Mouse (Mus musculus): ENCODE results near the gene Ccer2. TPM values are rescaled to one million over a fixed set of nuclear protein-coding genes. Genes with fewer than 3 reads are reported as not detected.

Gene Ccer2
- total RNA-seq, 1 experiment: not detected

DNA sequence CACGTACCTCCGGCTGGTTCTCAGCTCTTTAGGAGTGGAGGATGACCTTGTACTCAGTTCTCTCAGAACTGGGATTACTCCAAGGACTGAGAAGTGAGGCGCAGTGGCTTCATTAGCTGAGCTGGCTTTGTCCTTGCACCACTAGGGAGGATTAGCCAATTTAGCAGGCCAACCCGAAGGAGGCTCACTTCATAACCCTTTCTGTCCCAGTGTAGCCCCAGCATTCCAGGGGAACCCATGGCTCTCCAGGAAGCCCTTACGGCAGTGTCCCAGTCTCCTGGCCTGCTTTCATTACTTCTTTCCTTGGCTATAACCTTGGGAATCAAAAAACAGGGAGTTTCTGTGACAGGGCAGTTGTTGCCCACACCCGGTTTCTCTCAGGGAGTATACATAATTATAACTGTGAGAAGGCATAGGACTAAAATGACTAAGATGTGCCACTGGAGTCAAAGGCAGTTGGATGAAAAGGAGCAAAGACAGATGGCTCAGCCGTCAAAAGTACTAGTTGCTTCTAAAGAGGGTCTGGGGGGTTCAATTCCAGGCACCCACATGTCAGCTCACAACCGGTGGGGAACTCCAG is 51.8 kb downstream of the Ccer2 start:
- peak overlapping the region; percentile 88 to 97 for H3K4me3 ChIP-seq (ENCODE audit: insufficient read depth in 1 of 2, low read depth in 1 of 2, low read length in 2 of 2, poor library complexity in 1 of 2, severe bottlenecking in 1 of 2)
- peak overlapping the region; percentile 98; the same call in 1 of the 2 replicates for H3K27ac ChIP-seq (ENCODE audit: insufficient read depth, low read depth, low read length, poor library complexity, severe bottlenecking)

DNA sequence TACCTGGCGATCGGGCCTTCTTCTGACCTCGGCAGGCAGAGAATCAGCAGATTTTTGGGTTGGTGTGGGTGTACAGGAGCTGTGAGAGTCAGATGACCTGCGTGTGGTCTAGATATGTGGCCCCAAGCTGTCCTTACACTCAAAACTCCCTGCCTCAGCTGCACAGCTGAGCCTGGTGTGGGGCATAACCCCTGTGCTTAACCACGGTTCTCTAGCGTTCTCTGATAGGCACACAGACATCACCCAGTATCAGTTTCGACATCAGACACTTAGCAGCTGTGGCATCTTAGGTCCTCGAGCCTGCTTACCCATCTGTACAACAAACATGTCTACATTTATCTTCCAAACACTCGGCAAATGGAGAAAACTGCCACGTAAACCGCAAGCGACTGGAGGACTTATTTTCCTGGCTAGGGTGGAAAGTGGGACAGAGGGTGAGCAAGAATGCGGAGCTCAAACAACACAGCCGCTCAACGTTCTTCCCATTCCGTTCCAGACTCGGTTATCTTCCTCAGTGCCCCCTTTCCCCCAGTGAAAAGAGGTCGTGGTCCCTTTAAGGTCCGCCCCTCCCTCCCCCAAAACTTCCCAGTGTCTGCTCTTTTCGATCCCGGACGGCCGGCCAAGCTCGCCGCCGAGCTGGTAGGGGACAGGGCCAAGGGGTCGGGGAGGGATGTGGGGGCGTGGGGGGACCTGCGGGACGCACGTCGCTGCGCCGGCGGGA is 52.4 kb downstream of the Ccer2 start, which contains the start of gene Hnrnpl:
TSS of gene Hnrnpl (plus strand) at position 321 of the 721 bp plus-strand sequence.
- peaks cover 6 to 15% of the 10 kb centered on the region in 2 experiments for H3K4me1 ChIP-seq (ENCODE audit: control insufficient read depth in 2 of 2, insufficient read depth in 2 of 2, low read length in 2 of 2, poor library complexity in 1 of 2)
- H3K36me3 ChIP-seq (ENCODE audit: control insufficient read depth, insufficient read depth, low read length, poor library complexity, severe bottlenecking): peaks cover 16% of the 10 kb centered on the region
- DNase-seq (ENCODE audit: low read depth, low spot score): no peak
- peak within 1 kb of the TSS; percentile 98 for H3K27ac ChIP-seq (ENCODE audit: insufficient read depth, low read depth, low read length, poor library complexity, severe bottlenecking)
- TF ChIP-seq CHD2 (IDR thresholded peaks at IDR 0.05; ENCODE audit: low read depth, low read length) (no peak), HCFC1 (IDR thresholded peaks at IDR 0.05; ENCODE audit: borderline replicate concordance, insufficient read depth, low read length) (no peak), MAFK (IDR thresholded peaks at IDR 0.05; ENCODE audit: insufficient read depth, low read depth, low read length) (no peak), ZC3H11A (IDR thresholded peaks at IDR 0.05; ENCODE audit: borderline replicate concordance, low read depth, low read length) (no peak), ZNF384 (IDR thresholded peaks at IDR 0.05; ENCODE audit: low read depth, low read length) (no peak)
- in situ Hi-C loops (cut with MboI; ENCODE audit: low sequenced_read_pairs in 2 of 2, unreplicated experiment in 2 of 2): no loop called here
- H3K4me3 ChIP-seq (ENCODE audit: insufficient read depth in 1 of 2, low read depth in 1 of 2, low read length in 2 of 2, poor library complexity in 1 of 2, severe bottlenecking in 1 of 2): peak within 1 kb of the TSS; percentile 88 to 97
- no peaks in the 10 kb centered on the region for H3K9me3 ChIP-seq (ENCODE audit: control insufficient read depth, insufficient read depth, low read depth, low read length)
- H3K9ac ChIP-seq (ENCODE audit: insufficient read depth, low read depth, low read length, poor library complexity, severe bottlenecking): peak within 1 kb of the TSS; percentile 97

More for the DNA sequence above, 51.8 kb downstream of the Ccer2 start:
- Histone ChIP-seq H3K4me1 (ENCODE audit: control insufficient read depth in 2 of 2, insufficient read depth in 2 of 2, low read length in 2 of 2, poor library complexity in 1 of 2) (peaks cover 11 to 15% of the 10 kb centered on the region in 2 experiments), H3K36me3 (ENCODE audit: control insufficient read depth, insufficient read depth, low read length, poor library complexity, severe bottlenecking) (peaks cover 9% of the 10 kb centered on the region), H3K9me3 (ENCODE audit: control insufficient read depth, insufficient read depth, low read depth, low read length) (no peaks in the 10 kb centered on the region), H3K9ac (ENCODE audit: insufficient read depth, low read depth, low read length, poor library complexity, severe bottlenecking) (peak overlapping the region; percentile 97)
- no peak for DNase-seq (ENCODE audit: low read depth, low spot score)
- no peak for TF ChIP-seq ZNF384 (IDR thresholded peaks at IDR 0.05; ENCODE audit: low read depth, low read length)
- no peak for TF ChIP-seq MAFK (IDR thresholded peaks at IDR 0.05; ENCODE audit: insufficient read depth, low read depth, low read length)
- no peak for TF ChIP-seq HCFC1 (IDR thresholded peaks at IDR 0.05; ENCODE audit: borderline replicate concordance, insufficient read depth, low read length)
- no peak for TF ChIP-seq ZC3H11A (IDR thresholded peaks at IDR 0.05; ENCODE audit: borderline replicate concordance, low read depth, low read length)
- TF ChIP-seq CHD2 (IDR thresholded peaks at IDR 0.05; ENCODE audit: low read depth, low read length): no peak
- in situ Hi-C loops (cut with MboI; ENCODE audit: low sequenced_read_pairs in 2 of 2, unreplicated experiment in 2 of 2): no loop called here

Other genes starting within 250 kb of the Ccer2 start
- not detected in 2 replicates for gene Ifnl2, start 245.7 kb upstream of the Ccer2 start, total RNA-seq (2012; rRNA removed)
- not detected in 2 replicates for gene Ifnl3, start 233.3 kb upstream of the Ccer2 start, total RNA-seq (2012; rRNA removed)
- gene Sycn, start 215.3 kb upstream of the Ccer2 start, total RNA-seq (2012; rRNA removed): not detected in 2 replicates
- 0.18 and 0.32 TPM in 2 replicates for gene Nccrp1, start 208.9 kb upstream of the Ccer2 start, total RNA-seq (2012; rRNA removed)
- gene Samd4b, start 158.0 kb upstream of the Ccer2 start, total RNA-seq (2012; rRNA removed): 26.9 and 30.3 TPM in 2 replicates
- 31.9 and 32.2 TPM in 2 replicates for gene Pak4, start 158.0 kb upstream of the Ccer2 start, total RNA-seq (2012; rRNA removed)
- 1.6 and 2.5 TPM in 2 replicates for gene Acp7, start 124.8 kb upstream of the Ccer2 start, total RNA-seq (2012; rRNA removed)
- gene Fbxo27, start 63.3 kb upstream of the Ccer2 start, total RNA-seq (2012; rRNA removed): 5.8 and 5.9 TPM in 2 replicates
- gene Fbxo17, start 39.4 kb upstream of the Ccer2 start, total RNA-seq (2012; rRNA removed): 5.9 and 6.6 TPM in 2 replicates
- 102 and 105 TPM in 2 replicates for gene Mrps12, start 14.4 kb upstream of the Ccer2 start, total RNA-seq (2012; rRNA removed)
- 25.2 and 27.9 TPM in 2 replicates for gene Sars2, start 14.2 kb upstream of the Ccer2 start, total RNA-seq (2012; rRNA removed)
- 11.7 and 14.8 TPM in 2 replicates for gene Sirt2, start 10.6 kb downstream of the Ccer2 start, total RNA-seq (2012; rRNA removed)
- gene Nfkbib, start 11.3 kb downstream of the Ccer2 start, total RNA-seq (2012; rRNA removed): 17.7 and 20.1 TPM in 2 replicates
- 17.2 and 18.9 TPM in 2 replicates for gene Rinl, start 32.8 kb downstream of the Ccer2 start, total RNA-seq (2012; rRNA removed)
- gene Hnrnpl, start 52.4 kb downstream of the Ccer2 start, total RNA-seq (2012; rRNA removed): 464 and 530 TPM in 2 replicates
- 64.1 and 75.6 TPM in 2 replicates for gene Ech1, start 69.0 kb downstream of the Ccer2 start, total RNA-seq (2012; rRNA removed)
- gene Lgals4, start 77.7 kb downstream of the Ccer2 start, total RNA-seq (2012; rRNA removed): 5.5 and 9.6 TPM in 2 replicates
- gene Lgals7, start 107.7 kb downstream of the Ccer2 start, total RNA-seq (2012; rRNA removed): 0.42 and 0.89 TPM in 2 replicates
- gene Capn12, start 125.2 kb downstream of the Ccer2 start, total RNA-seq (2012; rRNA removed): 2.0 and 2.1 TPM in 2 replicates
- gene Actn4, start 206.2 kb downstream of the Ccer2 start, total RNA-seq (2012; rRNA removed): 566 and 627 TPM in 2 replicates
- 474 and 500 TPM in 2 replicates for gene Eif3k, start 225.7 kb downstream of the Ccer2 start, total RNA-seq (2012; rRNA removed)
- 14.8 and 15.6 TPM in 2 replicates for gene Map4k1, start 225.9 kb downstream of the Ccer2 start, total RNA-seq (2012; rRNA removed)